Mouse (Mus musculus): ENCODE results near the gene Guca2a.

Gene Guca2a

GRCm38 (mm10) chr4:119637176-119637845 is at the start of gene Guca2a:
TSS of gene Guca2a (plus strand) at chr4:119637704.
- peaks cover 5% of the 10 kb centered on the region; the same call in 1 of the 2 replicates for H3K27me3 ChIP-seq (ENCODE audit: insufficient read depth, low read length)
- no peak for TF ChIP-seq CTCF (conservative IDR thresholded peaks at IDR 0.05; ENCODE audit: low read length)
- no peak for TF ChIP-seq NANOG (IDR thresholded peaks at IDR 0.05; ENCODE audit: borderline replicate concordance, low read length)
- TF ChIP-seq POU5F1 (IDR thresholded peaks at IDR 0.05; ENCODE audit: borderline replicate concordance, low read length): no peak
- H3K36me3 ChIP-seq (ENCODE audit: insufficient read depth, low read length): 0 out of 2 replicates have a peak, but pooled peaks cover 6% of the 10 kb centered on the region
- H3K4me1 ChIP-seq (replicated peaks; ENCODE audit: low read depth, low read length): peaks cover 61% of the 10 kb centered on the region
- no peak within 1 kb of the TSS for H3K4me3 ChIP-seq (replicated peaks; ENCODE audit: low read length)
- peaks cover 4% of the 10 kb centered on the region for H3K9me3 ChIP-seq (ENCODE audit: low read length)

- H3K9me3 ChIP-seq (ENCODE audit: low read length): no peaks in the 10 kb centered on the region
Observed at GRCm38 (mm10) chr4:119588037-119588436, 49.5 kb upstream of the Guca2a start.

GRCm38 (mm10) chr4:119589423-119589822 is 48.1 kb upstream of the Guca2a start:
- TF ChIP-seq POU5F1 (IDR thresholded peaks at IDR 0.05; ENCODE audit: borderline replicate concordance, low read length): no peak
- TF ChIP-seq NANOG (IDR thresholded peaks at IDR 0.05; ENCODE audit: borderline replicate concordance, low read length): no peak
- TF ChIP-seq CTCF (conservative IDR thresholded peaks at IDR 0.05; ENCODE audit: low read length): no peak
- Histone ChIP-seq H3K4me1 (replicated peaks; ENCODE audit: low read depth, low read length) (peaks cover 23% of the 10 kb centered on the region), H3K27me3 (ENCODE audit: insufficient read depth, low read length) (no peaks in the 10 kb centered on the region), H3K36me3 (ENCODE audit: insufficient read depth, low read length) (peaks cover 26% of the 10 kb centered on the region; the same call in 1 of the 2 replicates), H3K9me3 (ENCODE audit: low read length) (no peaks in the 10 kb centered on the region), H3K4me3 (replicated peaks; ENCODE audit: low read length) (no peak overlapping the region)

More at GRCm38 (mm10) chr4:119588037-119588436, 49.5 kb upstream of the Guca2a start:
- H3K27me3 ChIP-seq (ENCODE audit: insufficient read depth, low read length): no peaks in the 10 kb centered on the region
- peaks cover 15% of the 10 kb centered on the region for H3K4me1 ChIP-seq (replicated peaks; ENCODE audit: low read depth, low read length)
- H3K36me3 ChIP-seq (ENCODE audit: insufficient read depth, low read length): peaks cover 26% of the 10 kb centered on the region; the same call in 1 of the 2 replicates
- TF ChIP-seq POU5F1 (IDR thresholded peaks at IDR 0.05; ENCODE audit: borderline replicate concordance, low read length): no peak
- peak; percentile 55 for TF ChIP-seq CTCF (conservative IDR thresholded peaks at IDR 0.05; ENCODE audit: low read length)
- TF ChIP-seq NANOG (IDR thresholded peaks at IDR 0.05; ENCODE audit: borderline replicate concordance, low read length): no peak
- no peak overlapping the region for H3K4me3 ChIP-seq (replicated peaks; ENCODE audit: low read length)

- Histone ChIP-seq H3K9me3 (ENCODE audit: low read length) (no peaks in the 10 kb centered on the region), H3K4me3 (replicated peaks; ENCODE audit: low read length) (no peak overlapping the region), H3K4me1 (replicated peaks; ENCODE audit: low read depth, low read length) (peaks cover 23% of the 10 kb centered on the region), H3K36me3 (ENCODE audit: insufficient read depth, low read length) (peaks cover 20% of the 10 kb centered on the region; the same call in 1 of the 2 replicates), H3K27me3 (ENCODE audit: insufficient read depth, low read length) (no peaks in the 10 kb centered on the region)
- TF ChIP-seq NANOG (IDR thresholded peaks at IDR 0.05; ENCODE audit: borderline replicate concordance, low read length) (no peak), POU5F1 (IDR thresholded peaks at IDR 0.05; ENCODE audit: borderline replicate concordance, low read length) (no peak), CTCF (conservative IDR thresholded peaks at IDR 0.05; ENCODE audit: low read length) (no peak)
Observed at GRCm38 (mm10) chr4:119590027-119590426, 47.5 kb upstream of the Guca2a start.

- H3K27me3 ChIP-seq (ENCODE audit: insufficient read depth, low read length): no peaks in the 10 kb centered on the region
- peaks cover 23% of the 10 kb centered on the region for H3K4me1 ChIP-seq (replicated peaks; ENCODE audit: low read depth, low read length)
- TF ChIP-seq POU5F1 (IDR thresholded peaks at IDR 0.05; ENCODE audit: borderline replicate concordance, low read length): peak; percentile 74; the same call in 1 of the 2 replicates
- TF ChIP-seq NANOG (IDR thresholded peaks at IDR 0.05; ENCODE audit: borderline replicate concordance, low read length): peak; percentile 85
- no peak for TF ChIP-seq CTCF (conservative IDR thresholded peaks at IDR 0.05; ENCODE audit: low read length)
- H3K36me3 ChIP-seq (ENCODE audit: insufficient read depth, low read length): peaks cover 6% of the 10 kb centered on the region; the same call in 1 of the 2 replicates
- H3K4me3 ChIP-seq (replicated peaks; ENCODE audit: low read length): no peak overlapping the region
- H3K9me3 ChIP-seq (ENCODE audit: low read length): no peaks in the 10 kb centered on the region
Observed at GRCm38 (mm10) chr4:119592479-119592878, 45.0 kb upstream of the Guca2a start.

- no peaks in the 10 kb centered on the region for H3K9me3 ChIP-seq (ENCODE audit: low read length)
- no peaks in the 10 kb centered on the region for H3K27me3 ChIP-seq (ENCODE audit: insufficient read depth, low read length)
- H3K36me3 ChIP-seq (ENCODE audit: insufficient read depth, low read length): no peaks in the 10 kb centered on the region
- TF ChIP-seq CTCF (conservative IDR thresholded peaks at IDR 0.05; ENCODE audit: low read length) (no peak), POU5F1 (IDR thresholded peaks at IDR 0.05; ENCODE audit: borderline replicate concordance, low read length) (no peak), NANOG (IDR thresholded peaks at IDR 0.05; ENCODE audit: borderline replicate concordance, low read length) (no peak)
- H3K4me3 ChIP-seq (replicated peaks; ENCODE audit: low read length): no peak overlapping the region
- H3K4me1 ChIP-seq (replicated peaks; ENCODE audit: low read depth, low read length): peaks cover 23% of the 10 kb centered on the region
Observed at GRCm38 (mm10) chr4:119594331-119594730, 43.2 kb upstream of the Guca2a start.

GRCm38 (mm10) chr4:119599605-119600004 is 37.9 kb upstream of the Guca2a start:
- no peaks in the 10 kb centered on the region for H3K27me3 ChIP-seq (ENCODE audit: insufficient read depth, low read length)
- no peaks in the 10 kb centered on the region for H3K9me3 ChIP-seq (ENCODE audit: low read length)
- no peak for TF ChIP-seq NANOG (IDR thresholded peaks at IDR 0.05; ENCODE audit: borderline replicate concordance, low read length)
- TF ChIP-seq CTCF (conservative IDR thresholded peaks at IDR 0.05; ENCODE audit: low read length): no peak
- no peak for TF ChIP-seq POU5F1 (IDR thresholded peaks at IDR 0.05; ENCODE audit: borderline replicate concordance, low read length)
- H3K4me3 ChIP-seq (replicated peaks; ENCODE audit: low read length): no peak overlapping the region
- peaks cover 11% of the 10 kb centered on the region for H3K36me3 ChIP-seq (ENCODE audit: insufficient read depth, low read length)
- no peaks in the 10 kb centered on the region for H3K4me1 ChIP-seq (replicated peaks; ENCODE audit: low read depth, low read length)

- no peak for TF ChIP-seq POU5F1 (IDR thresholded peaks at IDR 0.05; ENCODE audit: borderline replicate concordance, low read length)
- no peak for TF ChIP-seq NANOG (IDR thresholded peaks at IDR 0.05; ENCODE audit: borderline replicate concordance, low read length)
- no peak for TF ChIP-seq CTCF (conservative IDR thresholded peaks at IDR 0.05; ENCODE audit: low read length)
- Histone ChIP-seq H3K4me1 (replicated peaks; ENCODE audit: low read depth, low read length) (no peaks in the 10 kb centered on the region), H3K4me3 (replicated peaks; ENCODE audit: low read length) (no peak overlapping the region), H3K9me3 (ENCODE audit: low read length) (no peaks in the 10 kb centered on the region), H3K36me3 (ENCODE audit: insufficient read depth, low read length) (peaks cover 16% of the 10 kb centered on the region; the same call in 1 of the 2 replicates), H3K27me3 (ENCODE audit: insufficient read depth, low read length) (no peaks in the 10 kb centered on the region)
Observed at GRCm38 (mm10) chr4:119609488-119609887, 28.0 kb upstream of the Guca2a start.
